Mouse (Mus musculus) neural tube, embryonic 10.5 days (tissue): ENCODE measurements around the gene Btbd9.
A peak's percentile ranks its signal among the peaks of the same experiment; 100 is the strongest.

Source experiments
- DNase-seq: peaks from one replicate; pipeline ENCODE4 v3.0.0-alpha.2; 2017; ENCODE audit warnings: low spot score; ENCODE audit errors: extremely low spot score

Btbd9 gene

GRCm38 (mm10) chr17:30406002-30406401 lies 170.3 kb downstream of the Btbd9 start:
- DNase-seq = no peak

DNA sequence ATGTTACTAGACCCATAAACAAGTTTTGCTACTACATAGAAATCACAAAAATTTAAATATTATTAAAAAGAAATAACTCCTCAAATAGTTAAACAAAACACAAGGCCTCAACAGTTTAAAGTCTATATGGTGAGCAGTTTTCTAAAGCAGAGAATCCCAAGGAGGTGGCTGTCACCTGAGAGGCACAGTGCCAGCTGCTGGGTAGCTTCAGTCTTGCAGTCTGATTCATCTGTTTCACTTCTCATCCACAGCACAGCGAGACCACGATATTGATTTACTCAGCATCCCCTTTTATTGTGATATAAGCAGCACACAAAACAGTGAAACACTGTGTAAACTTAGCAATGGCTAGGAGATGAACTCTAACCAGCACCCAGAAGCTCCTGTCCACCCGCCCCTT lies 173.4 kb downstream of the Btbd9 start:
- DNase-seq = no peak

- DNase-seq = no peak
Measured at GRCm38 (mm10) chr17:30395261-30395660, 181.0 kb downstream of the Btbd9 start.

- no peak for DNase-seq
Measured at GRCm38 (mm10) chr17:30392031-30392430, 184.3 kb downstream of the Btbd9 start.

DNA sequence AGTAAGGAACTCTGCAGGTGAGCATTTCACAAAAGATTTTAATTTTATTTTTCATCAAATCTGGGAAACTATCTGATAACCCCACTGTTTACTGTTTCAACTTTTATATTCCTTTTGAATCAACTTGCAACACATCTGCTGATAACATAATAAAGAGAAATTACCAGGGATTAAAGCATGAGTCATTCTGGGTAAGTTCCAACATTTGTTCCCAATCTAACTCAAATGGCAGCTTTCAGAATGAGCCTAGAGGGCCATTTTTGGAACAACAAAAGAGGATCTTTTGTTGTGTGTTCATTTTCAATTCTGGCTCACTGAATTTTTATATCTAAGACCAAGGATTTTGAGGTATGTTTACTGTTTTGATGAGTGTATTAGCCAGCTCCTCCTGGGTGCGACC lies 185.1 kb downstream of the Btbd9 start:
- no peak for DNase-seq

DNA sequence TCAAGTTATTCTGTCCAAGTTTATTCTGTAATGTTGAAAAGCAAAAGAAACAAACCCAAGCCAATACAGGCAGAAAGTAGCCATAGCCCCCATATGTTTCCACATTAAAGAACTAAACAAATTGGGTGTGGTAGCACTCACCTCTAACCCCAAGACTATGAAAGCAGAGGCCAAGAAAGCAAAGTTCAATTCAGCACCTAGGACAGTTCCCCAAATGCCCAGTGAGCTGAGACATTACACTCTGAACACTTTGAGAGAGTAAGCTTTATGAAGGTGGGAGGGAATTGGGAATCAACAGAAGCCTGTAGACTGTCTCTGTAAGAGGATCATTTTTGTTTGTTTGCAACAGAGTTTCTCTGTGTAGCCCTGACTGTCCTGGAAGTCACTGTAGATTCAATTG lies 186.6 kb downstream of the Btbd9 start:
- peak; percentile 29 for DNase-seq

DNA sequence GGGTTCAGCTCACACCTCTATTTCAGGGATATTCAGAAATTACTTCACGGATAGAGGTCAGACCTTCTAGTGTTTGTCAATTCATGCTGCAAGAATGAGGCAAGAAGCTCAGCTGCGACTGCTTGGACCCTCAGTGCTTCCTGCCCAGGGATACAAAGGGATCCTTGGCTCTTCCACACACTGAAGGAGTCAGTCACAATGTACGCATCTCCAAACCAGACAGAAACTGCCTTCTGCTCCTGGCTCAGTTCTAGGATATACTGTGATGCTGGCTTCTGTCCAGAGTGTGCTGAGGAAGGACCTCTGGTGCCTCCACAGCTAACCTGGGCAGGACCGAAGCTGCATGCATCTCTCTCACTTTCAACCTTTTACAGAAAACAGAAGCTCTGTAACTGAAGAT lies 187.5 kb downstream of the Btbd9 start:
- DNase-seq = no peak

DNA sequence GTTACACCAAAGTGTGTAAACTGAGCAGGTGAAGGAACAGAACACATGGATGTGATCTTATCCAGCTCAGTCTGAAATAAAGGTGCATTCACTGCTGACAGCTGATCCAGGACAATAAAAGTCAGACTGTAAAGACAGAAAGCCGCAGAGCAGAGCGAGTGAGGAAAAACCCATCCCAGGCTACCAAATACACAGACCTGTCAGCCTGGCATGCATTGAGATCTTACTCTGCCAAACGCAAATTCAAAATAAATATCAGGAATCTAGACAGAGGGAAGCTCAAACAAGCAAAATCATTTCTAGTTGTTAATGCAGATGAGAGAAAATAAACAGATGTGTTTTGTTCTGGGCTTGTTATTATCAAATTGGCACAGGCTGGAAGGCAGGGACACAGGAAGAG lies 187.9 kb downstream of the Btbd9 start:
- no peak for DNase-seq

- no peak for DNase-seq
Measured at GRCm38 (mm10) chr17:30386241-30386640, 190.0 kb downstream of the Btbd9 start.

GRCm38 (mm10) chr17:30383649-30384048 lies 192.6 kb downstream of the Btbd9 start:
- DNase-seq = no peak

DNA sequence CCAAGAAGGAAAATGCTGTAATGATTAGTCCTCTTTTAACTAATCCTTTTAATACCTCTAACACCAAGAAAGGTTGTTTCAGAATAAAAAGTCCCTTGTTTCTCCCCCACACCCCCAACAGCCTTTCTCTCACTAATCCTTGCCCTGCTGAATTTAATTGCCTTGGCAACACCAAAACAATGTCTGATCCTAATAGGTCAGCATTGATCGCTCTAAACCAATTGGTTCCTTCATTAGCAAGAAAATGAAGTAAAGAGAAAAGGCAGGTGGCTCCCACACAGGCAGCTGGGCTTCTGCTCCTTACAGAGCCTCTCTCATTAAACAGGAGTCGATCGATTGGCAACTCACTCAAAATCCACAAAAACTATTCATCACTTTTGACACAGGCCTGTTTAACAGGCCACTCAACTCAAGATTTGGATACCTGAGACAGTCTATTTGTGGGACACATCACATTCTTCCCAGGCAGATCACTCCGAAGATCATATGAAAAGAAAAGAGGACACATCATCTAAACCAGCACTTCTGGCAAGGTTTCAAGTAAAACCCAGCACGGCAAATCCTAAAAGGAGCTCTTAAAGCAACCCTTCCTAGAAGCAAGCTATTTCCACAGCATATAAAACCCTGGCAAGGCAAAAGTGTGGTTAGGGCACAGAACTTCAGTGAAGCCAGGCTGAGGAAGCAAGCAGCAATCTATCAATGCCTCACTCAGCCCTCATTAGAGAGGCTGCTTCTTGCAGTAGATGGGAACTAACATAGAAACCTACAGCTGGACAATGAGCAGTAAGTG lies 197.9 kb downstream of the Btbd9 start:
- no peak for DNase-seq

DNA sequence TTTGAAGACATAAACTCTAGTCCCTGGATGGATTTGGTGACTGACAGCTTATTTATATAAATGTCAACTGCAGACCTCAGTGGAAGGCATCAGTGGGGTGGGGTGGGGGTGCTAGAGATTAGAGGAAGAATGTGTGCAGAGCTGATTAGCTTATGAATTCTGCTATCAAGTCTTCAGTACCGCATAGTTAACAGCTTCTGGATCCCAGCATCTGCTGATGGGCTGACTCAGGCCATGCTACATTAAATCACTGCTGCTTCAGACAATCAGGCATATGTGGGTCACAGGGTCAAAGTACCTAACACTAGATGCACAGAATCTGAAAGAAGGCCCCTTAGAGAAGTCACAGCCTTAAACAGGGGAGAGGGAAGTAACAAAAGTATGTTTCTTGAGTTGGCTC lies 198.5 kb downstream of the Btbd9 start:
- no peak for DNase-seq

DNA sequence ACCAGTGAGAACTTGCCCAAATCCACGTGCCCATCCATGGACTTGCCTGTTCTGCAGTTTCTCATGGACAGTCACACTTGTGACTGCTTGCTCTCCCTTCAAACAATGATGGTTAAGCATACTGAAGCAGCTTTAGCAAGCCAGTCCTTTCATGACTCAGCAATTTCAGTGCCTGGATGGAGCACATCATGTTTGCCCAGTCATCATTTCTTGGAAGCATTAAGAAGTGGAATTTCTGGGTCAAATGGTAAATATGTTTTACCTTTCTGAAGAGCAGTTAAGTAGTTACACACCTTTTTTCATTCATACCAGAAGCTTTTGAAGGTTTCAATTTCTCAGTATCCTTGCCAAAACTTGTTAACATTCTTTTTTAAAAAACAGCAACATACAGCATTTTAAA lies 201.2 kb downstream of the Btbd9 start:
- no peak for DNase-seq

DNA sequence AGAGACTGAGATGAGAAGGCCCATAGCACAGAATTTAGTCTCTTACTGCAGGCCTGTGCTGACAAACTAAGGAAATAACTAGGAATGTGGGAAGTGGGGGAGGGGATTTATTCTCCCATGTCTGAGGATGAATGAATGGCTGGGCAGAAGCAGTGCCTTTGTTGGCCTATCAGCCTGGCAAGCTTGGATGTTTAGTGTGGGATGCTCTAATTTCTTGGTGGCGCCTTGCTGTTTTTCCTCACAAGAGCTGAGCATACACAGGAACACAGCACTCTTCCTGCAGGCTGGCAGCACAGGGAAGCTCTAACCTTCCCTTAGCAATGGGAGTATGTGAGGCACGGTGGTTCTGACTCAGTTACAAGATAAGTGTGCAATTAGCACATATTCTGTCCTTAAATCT lies 207.7 kb downstream of the Btbd9 start:
- no peak for DNase-seq

- DNase-seq = no peak
Measured at GRCm38 (mm10) chr17:30364701-30365100, 211.6 kb downstream of the Btbd9 start.

DNA sequence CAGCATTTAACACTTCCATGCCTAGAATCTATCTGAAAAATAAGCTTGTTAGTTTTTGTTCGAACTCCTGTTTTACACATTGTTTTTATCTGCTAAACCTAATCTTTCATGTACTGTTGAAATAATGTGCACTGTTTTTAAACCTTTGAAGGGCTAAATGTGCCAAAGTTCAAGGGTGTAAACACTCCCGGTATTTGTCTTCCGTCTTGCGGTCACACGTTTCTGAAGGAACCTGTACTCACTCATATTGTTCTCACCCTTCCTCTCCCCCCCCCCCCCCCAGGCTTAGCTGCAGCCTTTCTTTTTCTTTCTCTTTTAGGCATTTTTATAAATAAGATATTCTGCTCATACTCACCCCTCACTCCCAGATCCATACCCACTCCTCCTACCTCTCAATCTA lies 212.9 kb downstream of the Btbd9 start:
- no peak for DNase-seq

- no peak for DNase-seq
Measured at GRCm38 (mm10) chr17:30360654-30361053, 215.6 kb downstream of the Btbd9 start.

GRCm38 (mm10) chr17:30359392-30359791 lies 216.9 kb downstream of the Btbd9 start:
- no peak for DNase-seq

GRCm38 (mm10) chr17:30355431-30355830 lies 220.9 kb downstream of the Btbd9 start:
- no peak for DNase-seq

- no peak for DNase-seq
Measured at GRCm38 (mm10) chr17:30354381-30354780, 221.9 kb downstream of the Btbd9 start.

DNA sequence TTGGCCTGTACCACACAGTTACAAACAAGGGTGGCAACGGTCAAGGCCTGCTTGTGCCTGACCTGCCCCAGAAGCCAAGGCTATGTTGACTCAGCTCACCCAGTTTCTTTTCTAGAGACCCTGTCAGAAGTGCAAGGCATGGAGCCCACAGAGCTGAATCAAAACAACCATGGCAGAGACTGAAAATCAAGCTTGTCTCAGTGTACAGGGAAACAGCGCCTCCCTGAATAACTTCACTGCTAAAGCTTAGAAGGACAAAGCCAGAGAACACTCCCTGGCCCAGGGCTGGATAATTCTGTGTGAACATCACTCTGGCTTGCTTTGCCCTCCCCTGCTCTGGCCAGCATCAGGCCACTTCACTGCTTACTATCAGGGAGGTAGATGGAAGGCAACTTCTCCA lies 228.3 kb downstream of the Btbd9 start:
- DNase-seq = no peak

DNA sequence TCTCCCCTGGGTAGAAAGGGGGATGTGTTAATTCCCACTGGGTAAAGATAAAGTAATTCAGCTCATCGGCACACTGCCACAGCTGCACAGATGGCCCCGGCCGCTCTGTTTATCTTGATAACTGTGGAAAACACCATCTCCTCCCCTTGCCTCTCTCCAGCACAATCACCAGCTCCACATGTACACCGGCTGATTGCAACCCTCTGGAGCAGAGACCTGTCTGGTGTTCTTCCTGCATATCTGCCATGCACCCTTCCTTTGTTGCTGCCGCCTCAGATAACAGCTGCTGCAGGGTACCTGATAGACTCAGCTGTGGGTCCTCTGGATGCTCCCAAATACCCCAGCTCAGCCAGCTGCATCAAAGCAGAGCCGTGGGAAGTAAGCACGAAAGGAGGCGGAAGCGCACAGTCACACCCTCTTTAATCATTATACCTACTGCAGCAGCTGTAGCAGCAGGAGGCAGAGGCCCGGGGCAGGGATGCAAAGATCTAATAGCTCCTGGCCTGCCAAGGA lies 229.1 kb downstream of the Btbd9 start:
- DNase-seq = peak; percentile 38

DNA sequence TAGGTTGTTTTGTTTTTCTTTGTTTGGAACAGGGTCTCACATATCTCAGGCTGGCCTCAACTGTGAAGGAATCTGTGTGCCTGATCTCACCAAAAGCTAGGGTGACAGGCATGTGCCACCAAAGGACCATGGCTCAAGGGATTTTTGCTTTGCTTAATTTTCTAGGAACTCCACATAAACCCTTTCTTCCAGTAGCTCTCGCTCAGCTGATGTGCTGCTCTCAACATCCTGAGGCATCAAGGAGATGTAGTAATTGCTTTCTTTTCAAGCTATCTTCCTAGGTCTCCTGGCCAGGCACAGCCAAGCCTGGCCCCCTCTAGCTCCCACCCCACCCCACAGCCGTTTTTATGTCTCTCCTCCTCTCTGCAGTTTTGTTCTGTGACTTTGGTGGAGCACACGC lies 231.3 kb downstream of the Btbd9 start:
- no peak for DNase-seq
